Mouse (Mus musculus) small intestine, adult 2 months (tissue): ENCODE results near the gene Tmcc3. TPM values are rescaled to one million over a fixed set of nuclear protein-coding genes. Genes with fewer than 3 reads are reported as not detected.

Experiments used
- H3K27ac ChIP-seq: fragments of 200-500 bp; 2 replicates; pipeline ENCODE4 v1.5.1; 2012; ENCODE audit warnings: low read depth, low read length, control low read depth, inconsistent platforms; ENCODE audit not compliant: insufficient read depth
- H3K27me3 ChIP-seq: fragments of 200-500 bp; 2 replicates; pipeline ENCODE4 v1.6.1; 2012; ENCODE audit warnings: mild to moderate bottlenecking, moderate library complexity, low read length, inconsistent platforms; ENCODE audit not compliant: control insufficient read depth, insufficient read depth
- H3K36me3 ChIP-seq: fragments of 200-500 bp; 2 replicates; pipeline ENCODE4 v1.6.1; 2012; ENCODE audit warnings: mild to moderate bottlenecking, low read length, control low read depth, inconsistent platforms; ENCODE audit not compliant: control insufficient read depth, insufficient read depth
- H3K4me1 ChIP-seq: fragments of 200-500 bp; 2 replicates; pipeline ENCODE4 v1.6.1; 2012; ENCODE audit warnings: low read length, inconsistent platforms, mixed read lengths; ENCODE audit not compliant: control insufficient read depth, insufficient read depth, insufficient read length
- H3K4me3 ChIP-seq: fragments of 200-500 bp; 2 replicates; pipeline ENCODE4 v1.5.1; 2012; ENCODE audit warnings: low read depth, mild to moderate bottlenecking, control low read depth, inconsistent platforms, low read length, moderate library complexity
- CTCF ChIP-seq: fragments of 200-500 bp; IDR thresholded peaks from 2 replicates; pipeline ENCODE4 v1.5.1; 2012; ENCODE audit warnings: low read depth, mild to moderate bottlenecking, control low read depth, inconsistent platforms, low read length, moderate library complexity, mixed read lengths; ENCODE audit not compliant: insufficient replicate concordance, insufficient read length; ENCODE audit errors: extremely low read depth
- POLR2A ChIP-seq: fragments of 200-500 bp; IDR thresholded peaks from 2 replicates; pipeline ENCODE4 v1.6.1; 2012; ENCODE audit warnings: low read depth, mild to moderate bottlenecking, control low read depth, inconsistent platforms, low read length, moderate library complexity
- WGBS: fragments of 180-500 bp; shearing (Covaris S2); methylation state at CpG from one replicate; pipeline ENCODE4 v1.1.7; 2018; 5-methylcytosine and 5-hydroxymethylcytosine counted together
- polyA plus RNA-seq: library from polyadenylated mRNA; depleted of rRNA; stranded (reverse); fragments of >200 nt; gene quantifications from 2 replicates; pipeline ENCODE4 v1.2.3, GENCODE M21; 2012

The Tmcc3 gene
- polyA plus RNA-seq, 1 experiment: 38.7 TPM

- H3K27me3 ChIP-seq: no peaks in the 10 kb centered on the region
- H3K4me1 ChIP-seq: no peaks in the 10 kb centered on the region
- TF ChIP-seq POLR2A: no peak
- no peak for TF ChIP-seq CTCF
- 63% methylated on average over 6 of the region's 6 CpGs for WGBS
- no peak overlapping the region for H3K27ac ChIP-seq
- no peak overlapping the region for H3K4me3 ChIP-seq
- H3K36me3 ChIP-seq: no peaks in the 10 kb centered on the region
Measured at GRCm38 (mm10) chr10:94458690-94459089, 146.9 kb downstream of the Tmcc3 start.

DNA sequence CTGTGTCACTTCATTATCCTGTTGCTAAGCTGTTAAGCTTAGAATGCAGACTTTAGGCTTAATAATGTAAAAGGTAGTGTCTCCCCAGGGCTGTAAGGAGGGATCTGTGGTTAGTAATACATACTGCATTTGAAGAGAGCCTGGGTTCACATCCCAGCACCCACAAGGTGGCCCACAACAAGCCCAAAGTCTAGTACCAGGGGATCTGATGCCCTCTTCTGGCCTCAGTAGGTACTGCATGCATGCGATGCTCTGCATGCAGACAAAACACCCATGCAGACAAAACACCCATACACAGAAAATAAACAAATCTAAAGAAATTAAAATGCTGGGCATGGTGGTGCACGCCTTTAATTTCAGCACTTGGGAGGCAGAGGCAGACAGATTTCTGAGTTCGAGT lies 149.6 kb downstream of the Tmcc3 start:
- TF ChIP-seq CTCF (peak; percentile 58; the same call in 1 of the 2 replicates), POLR2A (no peak)
- H3K36me3 ChIP-seq: no peaks in the 10 kb centered on the region
- no peak overlapping the region for H3K27ac ChIP-seq
- no peaks in the 10 kb centered on the region for H3K4me1 ChIP-seq
- H3K27me3 ChIP-seq: no peaks in the 10 kb centered on the region
- WGBS: 92% methylated on average over 3 of the region's 3 CpGs
- H3K4me3 ChIP-seq: no peak overlapping the region

DNA sequence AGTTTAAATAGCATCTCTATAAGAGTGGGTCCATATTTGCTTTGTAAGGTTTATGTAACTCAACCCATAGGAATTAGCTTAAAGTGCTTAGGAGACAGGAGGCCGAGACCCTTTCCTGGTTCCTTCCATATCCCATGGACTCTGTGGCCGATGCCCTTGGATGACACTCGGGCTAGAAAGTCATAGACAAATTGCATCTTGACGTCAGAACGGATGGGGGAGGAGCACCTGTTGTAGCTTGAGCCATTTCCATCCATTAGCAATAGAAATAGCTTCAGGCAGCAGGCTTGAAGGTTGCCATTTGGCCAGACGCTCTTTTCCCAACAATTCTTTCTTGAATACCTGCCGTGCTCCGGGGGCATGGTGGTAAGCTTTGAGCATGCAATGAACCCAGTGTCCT lies 150.1 kb downstream of the Tmcc3 start:
- Histone ChIP-seq H3K4me1 (no peaks in the 10 kb centered on the region), H3K4me3 (no peak overlapping the region), H3K27me3 (no peaks in the 10 kb centered on the region), H3K36me3 (no peaks in the 10 kb centered on the region), H3K27ac (peak overlapping the region; percentile 38; the same call in 1 of the 2 replicates)
- no peak for TF ChIP-seq POLR2A
- no peak for TF ChIP-seq CTCF
- WGBS: 83% methylated on average over 8 of the region's 8 CpGs

- Histone ChIP-seq H3K4me1 (no peaks in the 10 kb centered on the region), H3K27me3 (no peaks in the 10 kb centered on the region), H3K36me3 (no peaks in the 10 kb centered on the region), H3K27ac (peak overlapping the region; percentile 64), H3K4me3 (no peak overlapping the region)
- 67% methylated on average over 15 of the region's 15 CpGs for WGBS
- TF ChIP-seq CTCF (no peak), POLR2A (no peak)
Measured at GRCm38 (mm10) chr10:94462386-94463064, 150.8 kb downstream of the Tmcc3 start.

GRCm38 (mm10) chr10:94463410-94463809 lies 151.7 kb downstream of the Tmcc3 start:
- no peaks in the 10 kb centered on the region for H3K4me1 ChIP-seq
- WGBS: 49% methylated on average over 2 of the region's 2 CpGs
- no peaks in the 10 kb centered on the region for H3K36me3 ChIP-seq
- 0 out of 2 replicates have a peak overlapping the region, but pooled peaks have one; percentile 64 for H3K27ac ChIP-seq
- no peaks in the 10 kb centered on the region for H3K27me3 ChIP-seq
- TF ChIP-seq POLR2A (no peak), CTCF (no peak)
- no peak overlapping the region for H3K4me3 ChIP-seq

DNA sequence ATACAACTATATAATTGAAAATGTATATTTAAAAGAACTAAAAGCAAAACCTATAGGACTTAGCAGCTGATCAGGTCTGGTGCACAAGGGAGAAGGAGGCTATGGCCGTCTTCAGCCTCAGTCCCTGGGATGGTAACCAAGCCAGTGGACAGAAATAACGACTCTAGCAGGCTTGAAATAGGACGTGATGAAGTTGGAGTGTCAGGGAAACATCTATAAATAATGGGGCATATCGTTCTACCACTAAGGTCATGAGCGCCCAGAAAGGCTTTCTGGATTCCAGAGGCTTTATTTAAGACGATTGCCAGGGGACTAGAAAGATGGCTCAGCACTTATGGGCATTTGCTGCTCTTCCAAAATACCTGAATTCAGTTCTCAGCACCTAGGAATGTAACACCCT lies 153.9 kb downstream of the Tmcc3 start:
- Histone ChIP-seq H3K4me3 (no peak overlapping the region), H3K27ac (no peak overlapping the region), H3K36me3 (no peaks in the 10 kb centered on the region), H3K4me1 (no peaks in the 10 kb centered on the region), H3K27me3 (no peaks in the 10 kb centered on the region)
- TF ChIP-seq CTCF: no peak
- TF ChIP-seq POLR2A: no peak
- 78% methylated on average over 6 of the region's 6 CpGs for WGBS

DNA sequence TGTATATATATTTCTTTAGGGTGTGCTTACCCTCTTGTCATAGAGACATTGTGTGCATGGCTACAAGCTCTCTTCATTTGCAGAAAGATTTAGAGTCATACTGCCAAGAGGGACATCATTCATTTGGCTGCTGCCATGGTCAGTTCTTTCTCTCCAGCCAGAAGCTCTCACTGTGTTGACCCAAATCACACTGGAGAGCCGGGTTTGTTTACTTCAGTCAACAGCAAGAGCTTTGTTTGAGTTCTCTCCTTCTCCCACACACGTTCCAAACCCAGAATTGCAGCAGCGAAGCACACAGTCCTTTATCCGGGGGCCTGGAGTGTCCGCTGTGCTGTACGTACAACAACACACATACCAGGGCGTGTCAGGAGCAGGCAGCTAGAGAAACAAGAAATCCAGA lies 154.6 kb downstream of the Tmcc3 start:
- WGBS: 36% methylated on average over 7 of the region's 7 CpGs
- no peak for TF ChIP-seq CTCF
- no peak for TF ChIP-seq POLR2A

More for the DNA sequence above, 154.6 kb downstream of the Tmcc3 start:
- Histone ChIP-seq H3K4me1 (no peaks in the 10 kb centered on the region), H3K27ac (no peak overlapping the region), H3K36me3 (no peaks in the 10 kb centered on the region), H3K27me3 (no peaks in the 10 kb centered on the region), H3K4me3 (no peak overlapping the region)
